Mouse (Mus musculus) mature B cell (primary cell): ENCODE data around the gene Unc13a.

Experiments used
- in situ Hi-C: fragments of 300-500 bp; cut with MboI; formaldehyde crosslinking; loops from 2 replicates; pipeline ENCODE4 v1.14.3; 2019

The Unc13a gene

DNA sequence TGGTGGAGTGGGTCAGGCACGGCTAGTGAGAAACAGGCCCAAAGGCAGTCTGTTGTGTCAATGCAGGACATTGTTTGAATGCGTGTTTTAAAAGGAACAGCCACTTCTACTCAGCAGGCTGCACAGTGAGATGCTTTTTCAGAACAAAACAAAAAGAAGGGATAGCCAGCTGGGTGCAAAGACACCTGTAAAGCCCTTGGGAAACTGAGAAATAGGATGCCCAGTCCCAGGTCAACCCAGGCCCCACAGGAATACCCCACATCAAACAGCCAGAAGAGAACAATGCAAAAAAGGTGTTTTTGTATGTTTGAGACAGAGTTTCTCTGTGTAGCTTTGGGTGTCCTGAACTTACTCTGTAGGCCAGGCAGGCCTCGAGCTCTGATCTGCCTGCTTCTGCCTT is 82.8 kb downstream of the Unc13a start:
- in situ Hi-C loops: no loop called here

DNA sequence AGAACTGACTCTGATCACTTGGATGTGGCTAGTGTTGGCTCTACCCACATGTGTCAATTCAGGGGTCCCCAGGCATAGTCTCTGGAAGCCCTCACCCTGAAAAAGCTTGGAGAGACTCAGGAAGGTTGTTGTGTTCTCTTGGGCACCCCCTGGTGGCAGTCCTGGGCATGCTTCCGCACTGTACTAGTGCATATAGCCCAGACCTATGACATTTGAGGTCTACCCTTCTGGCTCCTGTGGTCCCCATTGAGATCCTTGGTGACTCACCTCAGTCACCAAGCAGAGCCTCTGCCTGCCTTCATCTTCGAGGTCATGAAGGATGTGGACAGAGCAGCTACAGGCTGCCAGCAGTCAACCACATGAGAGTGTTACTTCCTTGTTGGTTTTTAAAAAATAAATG is 84.7 kb downstream of the Unc13a start:
- in situ Hi-C loops: no loop called here

DNA sequence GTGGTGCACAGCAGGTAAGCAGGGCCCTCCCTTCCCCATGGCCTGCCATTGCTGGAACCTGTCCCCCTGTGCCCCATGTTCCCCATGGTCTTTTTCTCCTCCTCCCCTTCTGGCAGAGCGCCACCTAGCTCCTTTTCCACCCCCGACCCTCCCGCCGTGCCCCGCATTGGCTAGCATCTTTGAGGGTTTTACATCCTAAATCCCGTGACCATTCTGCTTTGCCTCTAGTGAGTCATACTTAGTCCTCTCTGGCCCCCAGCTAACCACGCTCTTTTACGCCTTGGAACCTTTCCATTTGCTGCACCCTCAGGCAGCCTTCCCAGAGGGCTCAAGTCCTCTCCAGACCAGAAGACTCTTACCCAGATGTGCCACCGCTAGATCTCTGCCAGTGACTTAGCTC is 91.4 kb downstream of the Unc13a start:
- in situ Hi-C loops: no loop called here

DNA sequence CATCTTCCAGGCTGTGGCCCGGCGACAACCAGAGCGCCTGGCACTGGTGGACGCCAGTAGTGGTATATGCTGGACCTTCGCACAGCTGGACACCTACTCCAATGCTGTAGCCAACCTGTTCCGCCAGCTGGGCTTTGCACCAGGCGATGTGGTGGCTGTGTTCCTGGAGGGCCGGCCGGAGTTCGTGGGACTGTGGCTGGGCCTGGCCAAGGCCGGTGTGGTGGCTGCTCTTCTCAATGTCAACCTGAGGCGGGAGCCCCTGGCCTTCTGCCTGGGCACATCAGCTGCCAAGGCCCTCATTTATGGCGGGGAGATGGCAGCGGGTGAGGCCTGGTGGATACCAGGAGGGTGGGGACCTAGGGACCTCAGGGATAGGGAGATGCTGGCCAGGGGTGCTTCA is 92.1 kb downstream of the Unc13a start:
- in situ Hi-C loops: no loop called here

DNA sequence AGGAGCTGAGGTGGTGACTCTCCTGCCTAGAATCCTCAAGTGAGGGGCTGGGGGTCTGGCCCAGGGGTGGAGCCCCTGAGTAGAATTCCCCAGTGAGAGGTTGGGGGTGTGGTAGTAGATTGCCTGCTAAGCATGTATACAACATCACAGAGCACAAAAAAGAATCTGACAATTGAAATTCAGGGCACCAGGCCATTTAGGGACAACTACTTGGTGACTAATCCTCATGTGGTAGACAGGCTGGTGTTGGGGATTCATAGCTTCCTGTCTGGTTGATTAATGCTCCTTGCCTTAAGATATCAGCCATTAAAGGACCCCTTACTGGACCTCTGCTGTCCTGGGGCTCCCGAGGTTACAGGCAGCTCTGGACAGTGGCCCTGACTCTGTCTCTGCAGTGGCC is 92.5 kb downstream of the Unc13a start:
- in situ Hi-C loops: no loop called here

DNA sequence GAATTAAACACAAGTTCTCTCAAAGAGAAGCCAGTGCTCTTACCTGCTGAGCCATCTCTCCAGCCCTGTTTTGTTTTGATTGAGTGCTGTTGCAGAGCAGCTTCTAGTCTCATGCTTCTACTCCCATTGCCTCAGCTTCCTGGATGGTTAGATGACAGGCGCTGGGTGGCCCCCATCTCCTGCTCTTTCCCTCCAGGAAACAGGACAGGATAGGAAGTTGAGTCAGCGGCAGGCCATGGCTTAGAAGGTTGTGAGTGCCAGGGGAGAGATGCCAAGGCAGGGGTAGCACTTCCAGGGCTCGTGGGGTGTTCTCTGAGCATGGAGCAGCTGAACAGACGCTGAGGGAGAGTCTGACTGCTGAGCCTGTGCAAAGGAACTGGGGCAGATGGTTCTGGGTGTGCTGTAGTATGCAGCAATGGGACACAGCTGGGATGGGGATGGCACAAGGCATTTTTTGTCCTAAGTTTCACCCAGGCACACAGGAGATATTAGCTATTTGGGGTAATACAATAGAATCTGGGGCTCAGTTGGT is 93.6 kb downstream of the Unc13a start:
- in situ Hi-C loops: no loop called here

DNA sequence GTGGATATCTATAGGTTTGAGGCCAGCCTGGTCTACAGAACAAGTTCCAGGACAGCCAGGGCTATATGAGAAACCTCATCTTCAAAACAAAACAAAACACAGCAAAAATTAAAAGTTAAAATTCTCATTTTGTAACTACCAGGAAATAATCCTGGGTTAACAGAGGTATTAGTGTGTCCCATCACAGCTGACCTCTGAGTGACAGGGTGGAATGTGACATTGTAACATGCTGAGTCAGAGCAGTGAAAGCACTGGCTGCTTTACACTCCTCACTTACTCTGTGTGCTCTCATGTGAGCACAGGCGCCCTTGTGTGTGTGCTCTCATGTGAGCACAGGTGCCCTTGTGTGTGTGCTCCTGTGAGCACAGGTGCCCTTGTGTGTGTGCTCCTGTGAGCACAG is 96.5 kb downstream of the Unc13a start:
- in situ Hi-C loops: no loop called here

DNA sequence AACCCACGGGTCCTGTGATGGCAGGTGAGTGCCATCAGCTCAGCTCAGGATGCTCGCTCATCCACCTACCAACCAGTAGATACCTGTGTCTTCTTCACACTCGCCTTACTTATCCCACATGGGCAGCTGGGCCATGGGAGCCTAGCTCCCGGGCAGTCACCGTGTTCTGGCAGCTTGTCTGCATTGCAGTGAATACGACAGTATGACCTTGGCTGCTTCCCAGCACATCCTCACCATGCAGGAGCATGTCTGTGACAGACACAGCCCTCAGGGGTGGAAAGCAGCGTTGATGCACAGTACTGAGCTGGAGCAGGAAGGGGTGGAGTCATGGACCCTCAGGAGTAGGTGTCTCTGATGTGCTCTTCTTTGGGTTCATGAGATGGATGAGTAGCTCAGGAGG is 97.1 kb downstream of the Unc13a start:
- in situ Hi-C loops: no loop called here
